Mouse (Mus musculus) B cell, adult (primary cell): ENCODE data around the gene Iba57. TPM values are rescaled to one million over a fixed set of nuclear protein-coding genes. Genes with fewer than 3 reads are reported as not detected.

Source experiments
- total RNA-seq: library from RNA; stranded (reverse); gene quantifications from 4 replicates; pipeline ENCODE4 v1.2.4, GENCODE M21; 2023; ENCODE audit not compliant: inconsistent age

Gene Iba57
- 32.2 to 40.6 TPM (median 34.8 TPM) in 4 replicates for total RNA-seq

DNA sequence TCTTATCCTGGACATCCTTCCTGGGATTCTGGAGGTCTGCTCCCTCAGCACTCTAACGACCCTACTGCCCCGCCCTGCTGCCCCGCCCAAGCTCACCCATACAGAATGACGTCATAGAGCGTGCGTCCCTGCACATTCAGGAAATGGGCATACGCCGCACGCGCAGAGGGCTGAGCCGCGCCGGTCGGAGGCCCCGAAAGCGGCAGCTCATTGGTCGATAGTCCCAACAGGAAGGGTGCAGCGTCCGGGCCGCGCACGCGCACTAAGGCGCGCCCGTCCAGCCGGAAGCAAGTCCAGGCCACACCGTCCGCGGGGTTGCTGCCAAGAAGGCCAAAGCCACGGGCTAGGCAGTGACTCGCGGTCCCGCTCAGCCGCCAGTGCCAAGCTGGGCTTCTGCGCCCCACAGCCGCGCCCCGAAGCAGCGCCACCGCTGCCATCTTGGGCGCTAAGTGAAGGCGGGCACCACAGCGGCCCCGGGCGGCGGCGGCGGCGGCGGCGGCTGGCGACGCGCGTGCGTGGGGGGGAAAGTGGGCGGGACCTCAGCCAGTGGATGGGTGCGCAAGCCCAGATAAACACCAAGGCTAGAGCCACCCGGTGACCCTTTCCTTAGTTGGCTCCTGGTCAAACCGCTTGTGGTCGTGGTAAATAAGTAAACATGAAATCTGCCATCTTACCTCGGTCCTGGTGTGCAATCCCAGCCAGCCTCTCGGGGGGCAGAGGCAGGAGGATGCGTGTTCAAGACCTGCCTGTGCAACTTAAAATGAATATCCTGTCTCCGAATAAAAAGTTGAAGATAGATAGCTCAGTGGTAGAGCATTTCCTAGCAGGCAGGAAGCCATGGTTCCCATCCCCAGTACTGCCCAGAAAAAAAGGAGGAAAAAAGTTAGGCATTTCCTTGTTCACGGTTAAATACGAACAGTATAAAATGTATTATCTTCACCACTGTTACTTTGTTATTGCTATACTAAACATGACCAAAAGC, at the start of gene Iba57:
TSS of gene Iba57 (minus strand) at position 485 of the 982 bp plus-strand sequence.

DNA sequence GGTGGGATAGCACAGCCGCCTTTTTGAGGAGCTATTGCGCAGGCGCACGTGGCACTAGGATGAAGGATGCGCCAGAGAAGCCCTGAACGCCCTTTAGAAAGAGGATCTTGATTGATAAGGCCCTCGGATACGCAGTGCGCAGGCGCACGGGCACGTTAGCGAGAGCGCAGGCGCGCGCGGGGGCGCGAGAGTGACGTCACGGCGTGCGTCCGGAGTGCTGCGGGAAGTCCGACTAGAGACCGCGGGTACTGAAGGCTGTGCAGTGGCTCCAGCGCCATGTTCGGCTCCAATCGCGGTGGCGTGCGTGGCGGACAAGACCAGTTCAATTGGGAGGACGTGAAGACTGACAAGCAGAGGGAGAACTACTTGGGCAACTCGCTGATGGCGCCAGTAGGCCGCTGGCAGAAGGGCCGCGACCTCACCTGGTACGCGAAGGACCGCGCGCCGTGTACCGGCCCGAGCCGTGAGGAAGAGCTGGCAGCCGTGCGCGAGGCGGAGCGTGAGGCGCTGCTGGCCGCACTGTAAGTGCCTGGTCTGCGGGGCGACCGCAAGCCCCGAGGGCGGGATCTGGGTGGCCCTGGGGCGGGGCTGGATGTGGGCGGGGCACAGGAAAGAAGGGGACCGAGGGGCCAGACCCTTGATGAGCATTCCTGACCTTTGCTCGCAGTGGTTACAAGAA, 44.8 kb upstream of the Iba57 start, which contains the start of gene 2310033P09Rik:
TSS of gene 2310033P09Rik (plus strand) at position 169 of the 679 bp plus-strand sequence.

DNA sequence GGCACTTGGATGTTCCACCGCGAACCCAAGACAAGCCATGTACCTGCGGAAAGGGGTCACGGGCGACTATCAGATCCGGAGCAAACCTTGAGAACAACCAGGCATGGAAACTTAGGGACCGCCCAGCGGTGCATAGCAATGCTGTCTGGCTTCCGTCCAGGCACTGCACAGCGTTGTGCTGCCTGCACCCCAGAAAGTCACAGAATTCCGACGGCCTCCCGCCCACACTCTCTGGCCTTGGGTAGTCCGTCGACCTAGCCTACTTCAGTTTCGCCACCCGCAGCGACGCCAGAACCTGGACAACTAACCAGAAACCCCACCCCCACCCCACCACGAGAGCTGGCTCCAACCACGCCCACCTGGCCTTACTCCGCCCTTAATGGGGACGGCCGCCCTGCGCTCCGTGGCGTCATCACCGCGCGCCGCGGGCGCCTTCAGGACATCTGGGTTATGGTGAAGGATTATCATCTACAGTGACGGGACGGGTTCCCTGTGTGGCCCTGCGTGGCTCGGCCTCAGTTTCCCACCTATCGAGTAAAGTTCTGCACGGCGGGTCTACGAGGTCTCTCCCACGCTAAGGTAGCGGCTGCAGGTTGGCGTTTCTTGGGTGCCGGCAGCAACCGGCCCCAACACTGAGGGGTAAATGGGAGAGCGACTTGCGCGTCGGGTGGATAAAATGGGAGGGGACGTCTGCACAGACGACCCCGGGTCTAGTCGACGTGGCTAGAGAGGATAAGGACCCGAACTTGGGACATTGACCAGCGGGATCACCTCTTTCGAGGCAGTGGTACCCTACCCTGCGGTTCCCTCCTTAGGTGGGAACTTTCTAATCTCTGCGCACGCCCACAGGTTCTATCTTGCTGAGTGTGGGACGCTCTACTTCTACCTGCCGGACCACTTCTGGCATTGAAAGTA, 38.8 kb upstream of the Iba57 start, which contains the start of gene Mrpl55:
TSS of gene Mrpl55 (plus strand) at position 406 of the 915 bp plus-strand sequence.

DNA sequence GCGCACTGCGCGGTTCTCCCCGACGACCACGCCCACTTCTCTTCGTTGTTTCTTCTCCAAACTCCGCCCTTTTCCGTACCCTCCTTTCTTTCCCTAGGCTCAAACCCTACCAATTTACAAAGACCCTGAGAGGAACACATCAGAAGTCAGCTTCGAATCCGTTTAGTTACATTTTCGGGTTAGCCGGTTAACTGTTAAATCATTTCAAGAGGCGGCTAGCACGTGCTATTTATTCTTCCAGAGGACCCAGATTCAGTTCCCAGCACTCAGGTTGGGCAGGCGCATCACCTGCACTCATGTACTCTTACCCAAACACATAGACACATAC, 28.5 kb upstream of the Iba57 start, which contains the start of gene Guk1:
TSS of gene Guk1 (minus strand) at position 154 of the 328 bp plus-strand sequence.

DNA sequence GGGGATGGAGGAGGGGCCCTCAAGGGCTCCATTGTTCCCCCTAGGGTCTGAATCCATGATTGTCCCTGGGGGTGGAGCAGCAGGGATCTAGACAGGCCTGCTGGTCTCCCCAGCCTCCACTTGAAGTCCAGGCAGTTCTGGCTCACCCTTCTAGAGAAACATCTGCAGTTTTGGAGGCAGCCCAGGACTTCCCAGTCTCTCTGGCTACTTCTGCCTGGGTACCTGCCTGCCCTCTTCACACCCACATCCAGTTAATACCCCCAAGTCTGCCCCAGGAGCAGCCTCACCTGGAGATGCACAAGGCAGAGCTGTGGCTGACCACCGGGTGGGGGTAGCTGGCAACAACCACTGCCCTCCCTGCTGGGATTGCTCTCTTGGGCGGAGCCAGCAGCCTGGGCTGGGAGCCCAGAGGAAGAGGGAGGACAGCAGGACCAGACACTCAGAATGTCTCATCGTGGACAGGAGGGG, 19.4 kb upstream of the Iba57 start, which contains the start of gene Gjc2:
TSS of gene Gjc2 (minus strand) at position 350 of the 468 bp plus-strand sequence.

DNA sequence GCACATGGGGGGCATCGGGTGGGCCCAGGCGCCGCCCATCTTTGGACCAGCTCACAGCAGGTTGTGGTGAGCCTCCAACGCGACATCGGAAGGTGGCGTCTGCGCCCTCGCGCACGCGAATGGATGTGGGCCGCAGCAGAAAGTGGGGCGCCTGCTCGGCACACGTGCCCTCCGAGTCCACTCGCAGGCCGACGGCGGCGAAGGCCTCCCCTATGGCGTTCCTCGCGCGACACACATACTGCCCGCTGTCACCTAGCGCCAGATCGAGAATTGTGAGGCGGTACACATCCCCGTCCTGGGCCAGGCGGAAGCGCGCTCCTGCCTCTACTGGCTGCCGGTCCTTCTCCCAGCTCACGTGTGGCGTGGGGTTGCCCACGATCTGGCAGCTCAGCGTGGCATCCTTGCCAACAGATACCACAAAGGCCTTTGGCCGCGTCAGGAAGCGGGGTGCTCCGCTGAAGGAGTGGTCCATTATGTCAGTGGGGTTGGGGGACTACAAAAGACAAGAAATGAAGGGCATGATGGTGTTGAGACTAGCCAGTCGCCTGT, 27.6 kb downstream of the Iba57 start, which contains the start of gene Obscn:
TSS of gene Obscn (minus strand) at position 499 of the 549 bp plus-strand sequence.

Other genes starting within 250 kb of the Iba57 start
- not detected in 4 replicates for gene Btnl10, start 245.8 kb downstream of the Iba57 start, total RNA-seq
- gene Rnf187, start 224.8 kb downstream of the Iba57 start, total RNA-seq: 125 to 135 TPM (median 129 TPM) in 4 replicates
- gene Hist3h2ba, start 214.8 kb downstream of the Iba57 start, total RNA-seq: 15.9 to 25.1 TPM (median 21.4 TPM) in 4 replicates
- gene Hist3h2a, start 209.1 kb downstream of the Iba57 start, total RNA-seq: 63.1 to 74.2 TPM (median 70.1 TPM) in 4 replicates
- gene Trim17, start 209.1 kb downstream of the Iba57 start, total RNA-seq: 0.19 to 0.42 TPM (median 0.38 TPM) in 3 of 4 replicates, not detected in the other
- 117 to 129 TPM (median 123 TPM) in 4 replicates for gene Trim11, start 185.6 kb downstream of the Iba57 start, total RNA-seq
- gene Obscn, start 27.3 kb downstream of the Iba57 start, total RNA-seq: 0.15 to 0.51 TPM (median 0.42 TPM) in 4 replicates
- not detected in 4 replicates for gene Gjc2, start 19.5 kb upstream of the Iba57 start, total RNA-seq
- gene Guk1, start 28.5 kb upstream of the Iba57 start, total RNA-seq: 30.0 to 37.8 TPM (median 34.6 TPM) in 4 replicates
- 15.0 to 17.5 TPM (median 15.9 TPM) in 4 replicates for gene Mrpl55, start 38.7 kb upstream of the Iba57 start, total RNA-seq
- 29.1 to 32.2 TPM (median 30.1 TPM) in 4 replicates for gene 2310033P09Rik, start 44.6 kb upstream of the Iba57 start, total RNA-seq
- gene Arf1, start 64.5 kb upstream of the Iba57 start, total RNA-seq: 256 to 269 TPM (median 262 TPM) in 4 replicates
- not detected in 4 replicates for gene Wnt3a, start 127.0 kb upstream of the Iba57 start, total RNA-seq
- gene Wnt9a, start 143.2 kb upstream of the Iba57 start, total RNA-seq: not detected in 4 replicates
- gene Prss38, start 211.9 kb upstream of the Iba57 start, total RNA-seq: not detected in 4 replicates